Mouse (Mus musculus) liver, adult (tissue): Measurements from ENCODE around the gene Flywch2.

ENCODE experiments used
- GATA4 ChIP-seq: IDR thresholded peaks from 2 replicates; pipeline ENCODE4 v1.6.1; 2014; ENCODE audit warnings: mild to moderate bottlenecking, low read length; ENCODE audit not compliant: insufficient replicate concordance

Gene Flywch2

GRCm38 (mm10) chr17:23785561-23786471 lies at the start of gene Flywch2:
Gene Flywch2 (minus strand): TSS chr17:23786081.
- TF ChIP-seq GATA4 = no peak

GRCm38 (mm10) chr17:23831201-23831600 lies 45.3 kb upstream of the Flywch2 start:
- TF ChIP-seq GATA4 = no peak

GRCm38 (mm10) chr17:23829064-23829619 lies 43.3 kb upstream of the Flywch2 start, which contains the start of gene Elob:
Gene Elob (minus strand): TSS chr17:23829136.
- no peak; the same call in 1 of the 2 replicates for TF ChIP-seq GATA4

GRCm38 (mm10) chr17:23828271-23829001 lies 42.6 kb upstream of the Flywch2 start:
- no peak for TF ChIP-seq GATA4

DNA sequence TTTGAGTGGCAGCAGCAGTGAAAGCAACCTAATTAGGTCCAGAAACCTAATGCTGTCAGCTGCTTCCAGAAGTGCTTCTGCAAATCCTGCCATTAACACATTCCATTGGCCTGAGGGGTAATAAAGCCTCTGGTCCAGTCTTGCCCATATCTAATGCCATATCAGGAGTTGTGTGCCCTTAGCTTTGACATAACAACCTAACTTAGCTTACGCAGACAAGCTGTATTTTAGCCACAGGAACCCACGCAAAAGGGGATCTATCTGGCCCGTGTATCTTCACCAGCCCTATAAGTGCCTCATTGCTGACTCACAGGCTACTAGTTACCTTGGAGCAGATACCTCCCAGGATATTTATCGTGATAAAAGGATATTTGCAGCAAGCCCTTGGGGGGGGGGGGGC lies 39.7 kb upstream of the Flywch2 start:
- TF ChIP-seq GATA4 = no peak

DNA sequence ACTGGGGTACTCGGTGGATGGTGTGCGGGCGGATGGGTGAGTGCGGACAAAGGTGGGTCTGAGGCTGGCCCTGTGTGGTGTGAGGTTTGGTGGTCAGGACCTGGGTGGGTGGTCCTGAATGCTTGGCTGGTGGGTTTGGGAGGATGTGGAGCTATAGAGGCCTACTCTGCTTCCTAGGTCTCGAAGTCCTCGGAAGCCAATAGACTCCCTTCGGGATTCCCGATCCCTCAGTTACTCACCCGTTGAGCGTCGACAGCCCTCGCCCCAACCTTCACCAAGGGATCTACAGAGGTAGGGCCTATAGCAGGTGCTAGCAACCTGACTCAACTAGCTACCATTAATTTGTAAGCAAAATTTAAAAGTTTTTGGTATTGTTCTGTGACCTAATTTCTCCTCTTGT lies 37.7 kb upstream of the Flywch2 start:
- TF ChIP-seq GATA4 = no peak

- TF ChIP-seq GATA4 = no peak
Measured at GRCm38 (mm10) chr17:23823018-23823417, 37.1 kb upstream of the Flywch2 start.

- no peak for TF ChIP-seq GATA4
Measured at GRCm38 (mm10) chr17:23822094-23822493, 36.2 kb upstream of the Flywch2 start.

DNA sequence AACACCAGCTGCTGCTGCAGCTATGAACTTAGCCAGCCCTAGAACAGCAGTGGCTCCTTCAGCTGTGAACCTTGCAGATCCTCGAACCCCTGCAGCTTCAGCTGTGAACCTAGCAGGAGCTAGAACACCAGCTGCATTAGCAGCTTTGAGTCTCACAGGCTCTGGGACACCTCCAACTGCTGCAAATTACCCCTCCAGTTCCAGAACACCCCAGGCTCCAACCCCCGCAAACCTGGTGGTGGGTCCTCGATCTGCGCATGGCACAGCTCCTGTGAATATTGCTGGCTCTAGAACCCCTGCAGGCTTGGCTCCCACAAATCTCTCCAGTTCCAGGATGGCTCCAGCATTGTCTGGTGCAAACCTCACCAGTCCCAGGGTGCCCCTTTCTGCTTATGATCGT lies 34.9 kb upstream of the Flywch2 start:
- TF ChIP-seq GATA4 = no peak

DNA sequence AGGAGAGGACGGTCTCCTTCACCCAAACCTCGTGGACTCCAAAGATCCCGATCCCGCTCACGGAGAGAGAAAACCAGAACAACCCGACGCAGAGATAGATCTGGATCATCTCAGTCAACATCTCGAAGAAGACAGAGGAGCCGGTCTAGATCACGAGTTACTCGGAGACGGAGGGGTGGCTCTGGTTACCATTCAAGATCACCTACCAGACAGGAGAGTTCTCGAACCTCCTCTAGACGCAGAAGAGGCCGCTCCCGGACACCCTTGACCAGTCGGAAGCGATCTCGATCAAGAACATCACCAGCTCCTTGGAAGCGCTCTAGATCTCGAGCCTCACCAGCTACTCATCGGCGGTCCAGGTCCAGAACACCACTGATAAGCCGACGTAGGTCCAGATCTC lies 33.4 kb upstream of the Flywch2 start:
- TF ChIP-seq GATA4 = no peak

DNA sequence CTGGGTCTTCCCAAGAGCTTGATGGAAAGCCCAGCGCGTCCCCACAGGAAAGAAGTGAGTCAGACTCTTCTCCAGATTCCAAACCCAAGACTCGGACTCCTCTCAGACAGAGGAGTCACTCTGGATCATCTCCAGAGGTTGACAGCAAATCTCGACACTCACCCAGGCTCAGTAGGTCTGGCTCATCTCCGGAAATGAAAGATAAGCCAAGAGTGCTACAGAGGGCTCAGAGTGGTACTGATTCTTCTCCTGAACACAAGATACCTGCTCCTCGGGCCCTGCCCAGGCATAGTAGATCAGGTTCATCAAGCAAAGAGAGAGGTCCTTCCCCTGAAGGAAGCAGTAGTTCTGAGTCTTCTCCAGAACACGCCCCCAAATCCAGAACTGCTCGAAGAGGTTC lies 32.7 kb upstream of the Flywch2 start:
- TF ChIP-seq GATA4 = no peak

GRCm38 (mm10) chr17:23815641-23816040 lies 29.8 kb upstream of the Flywch2 start:
- TF ChIP-seq GATA4 = no peak

DNA sequence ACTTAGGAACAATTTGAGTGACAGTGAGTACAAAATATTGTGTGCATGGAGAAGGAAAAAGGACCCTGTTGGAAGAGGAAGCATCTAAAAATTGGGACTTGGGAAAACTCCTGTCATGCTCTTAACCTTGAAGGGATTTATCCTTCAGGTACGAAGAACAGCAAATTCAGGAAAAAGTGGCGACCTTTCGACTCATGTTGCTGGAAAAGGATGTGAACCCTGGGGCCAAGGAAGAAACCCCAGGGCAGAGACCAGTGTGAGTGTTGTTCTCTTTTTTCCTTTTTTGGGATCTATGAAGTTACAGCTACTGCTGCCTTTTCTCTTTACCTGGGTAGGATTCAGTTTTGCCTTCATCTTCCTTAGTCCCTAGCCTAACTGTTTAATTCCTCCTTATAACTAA lies 22.0 kb upstream of the Flywch2 start:
- TF ChIP-seq GATA4 = no peak

DNA sequence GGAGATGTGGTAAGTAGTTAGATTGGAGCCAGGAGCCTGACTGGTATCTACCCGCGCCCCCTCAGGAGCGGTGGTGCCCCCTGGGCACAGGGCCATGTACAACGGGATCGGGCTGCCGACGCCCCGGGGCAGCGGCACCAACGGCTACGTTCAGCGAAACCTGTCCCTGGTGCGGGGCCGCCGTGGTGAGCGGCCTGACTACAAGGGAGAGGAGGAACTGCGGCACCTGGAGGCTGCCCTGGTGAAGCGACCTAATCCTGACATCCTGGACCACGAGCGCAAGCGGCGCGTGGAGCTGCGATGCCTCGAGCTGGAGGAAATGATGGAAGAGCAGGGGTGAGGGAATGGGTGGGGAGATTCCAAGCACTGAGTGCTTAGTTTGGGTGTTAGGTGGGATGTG lies 21.0 kb upstream of the Flywch2 start:
- no peak for TF ChIP-seq GATA4

GRCm38 (mm10) chr17:23804426-23805085 lies 18.7 kb upstream of the Flywch2 start:
- no peak for TF ChIP-seq GATA4
